In genomic region chr11:67020948-67021347, GRCm38 (mm10) we compare ENCODE assay signal across 7 mouse cellular contexts. TPM values are rescaled to one million over a fixed set of nuclear protein-coding genes. Genes with fewer than 3 reads are reported as not detected.
DNase-seq lines count a peak whose midpoint lies in the region; ATAC-seq and TF ChIP-seq lines count a peak whose summit lies in the region.

No protein-coding gene starts in this region.

- peaks cover 41% of the 10 kb centered on the region for H3K27me3 ChIP-seq in midbrain, embryonic 12.5 days
- H3K27me3 ChIP-seq in spleen, adult 2 months (ENCODE audit: control insufficient read depth, insufficient read depth, low read length) = no peaks in the 10 kb centered on the region

- 3% methylated on average over 12 of the region's 12 CpGs for WGBS in midbrain, embryonic 12.5 days
- WGBS in spleen, adult 2 months = 11% methylated on average over 12 of the region's 12 CpGs

- H3K4me3 ChIP-seq in midbrain, embryonic 12.5 days = 0 out of 2 replicates have a peak overlapping the region, but pooled peaks have one; percentile 1
- H3K4me3 ChIP-seq in spleen, adult 2 months (ENCODE audit: extremely low read depth, insufficient read depth, insufficient read length) = no peak overlapping the region

- no peak overlapping the region for H3K27ac ChIP-seq in midbrain, embryonic 12.5 days (replicated peaks)
- H3K27ac ChIP-seq in spleen, adult 2 months (ENCODE audit: insufficient read depth, low read length) = no peak overlapping the region

- no peaks in the 10 kb centered on the region for H3K36me3 ChIP-seq in midbrain, embryonic 12.5 days
- no peaks in the 10 kb centered on the region for H3K36me3 ChIP-seq in spleen, adult 2 months (ENCODE audit: control insufficient read depth, insufficient read depth, low read length)

- peak; percentile 43 for DNase-seq in T-cell, adult 2 months (ENCODE audit: low spot score)
- DNase-seq in cerebellum, postnatal 36 days = peak; percentile 63 to 69
- peak; percentile 66 for DNase-seq in gastrocnemius, postnatal 10 days
- peak; percentile 33 for DNase-seq in hindlimb bud, embryonic 11.5 days (ENCODE audit: extremely low spot score, low read depth, low spot score)
- DNase-seq in left cerebral cortex, postnatal 4 days = peak; percentile 78
- peak; percentile 34 to 50 for DNase-seq in spleen, adult 2 months (ENCODE audit: low read depth in 1 of 2, low spot score in 2 of 2)

- no peaks in the 10 kb centered on the region for H3K9me3 ChIP-seq in midbrain, embryonic 12.5 days

- peak overlapping the region; percentile 34 for H3K4me2 ChIP-seq in midbrain, embryonic 12.5 days (replicated peaks)

- intact Hi-C loops in left cerebral cortex, postnatal 4 days (cut with DNase I) = loop anchor here (2.0 kb wide), 2 partner anchors 114 to 1200 kb away; no protein-coding TSS in a partner anchor

- no peak overlapping the region for H3K9ac ChIP-seq in midbrain, embryonic 12.5 days (replicated peaks)

- no peak for ATAC-seq in midbrain, embryonic 12.5 days (ENCODE audit: low FRiP score, low read depth)

- TF ChIP-seq POLR2A in spleen, adult 2 months (IDR thresholded peaks at IDR 0.05; ENCODE audit: low read depth, low read length) = no peak

- H3K4me1 ChIP-seq in midbrain, embryonic 12.5 days = peaks cover 27% of the 10 kb centered on the region
- H3K4me1 ChIP-seq in spleen, adult 2 months (ENCODE audit: control insufficient read depth, insufficient read depth, insufficient read length) = peaks cover 2% of the 10 kb centered on the region; the same call in 1 of the 2 replicates

- peak; percentile 39; the same call in 1 of the 2 replicates for TF ChIP-seq CTCF in spleen, adult 2 months (IDR thresholded peaks at IDR 0.05; ENCODE audit: extremely low read depth, insufficient read depth, insufficient read length, insufficient replicate concordance)

RNA-seq across cellular contexts. Expression of gene Tmem220, which starts 4.0 kb away (rescaled TPM):
- total RNA-seq in gastrocnemius, postnatal 10 days (2021) = 1 to 10 TPM; 1.3 to 1.6 TPM
- under 1 TPM; 0.52 to 0.74 TPM for total RNA-seq in left cerebral cortex, postnatal 4 days (2021)
- polyA plus RNA-seq in midbrain, embryonic 12.5 days (2016; fragmentation: Nextera tagmentation; extraction: Ambion mirVana) = 1.2 and 1.3 TPM in 2 replicates
- 0.65 and 0.79 TPM in 2 replicates for polyA plus RNA-seq in spleen, adult 2 months (2012; rRNA removed)

RNA-seq across cellular contexts. Expression of gene Adprm, which starts 31.4 kb away (rescaled TPM):
- 10 to 100 TPM in 1 of 2 experiments, 1 to 10 TPM in 1; 8.0 to 11.9 TPM for total RNA-seq in gastrocnemius, postnatal 10 days (2021)
- 10 to 100 TPM; 24.1 to 26.2 TPM for total RNA-seq in left cerebral cortex, postnatal 4 days (2021)
- 34.8 and 37.5 TPM in 2 replicates for polyA plus RNA-seq in midbrain, embryonic 12.5 days (2016; fragmentation: Nextera tagmentation; extraction: Ambion mirVana)
- polyA plus RNA-seq in spleen, adult 2 months (2012; rRNA removed) = 6.0 and 7.4 TPM in 2 replicates

RNA-seq across cellular contexts. Expression of gene Sco1, which starts 31.5 kb away (rescaled TPM):
- total RNA-seq in gastrocnemius, postnatal 10 days (2021) = 10 to 100 TPM in 1 of 2 experiments, 1 to 10 TPM in 1; 9.8 to 11.4 TPM
- total RNA-seq in left cerebral cortex, postnatal 4 days (2021) = 10 to 100 TPM in 1 of 2 experiments, 1 to 10 TPM in 1; 9.9 to 12.0 TPM
- polyA plus RNA-seq in midbrain, embryonic 12.5 days (2016; fragmentation: Nextera tagmentation; extraction: Ambion mirVana) = 17.5 and 19.8 TPM in 2 replicates
- polyA plus RNA-seq in spleen, adult 2 months (2012; rRNA removed) = 1.9 and 2.0 TPM in 2 replicates

RNA-seq across cellular contexts. Expression of gene Myh3, which starts 57.2 kb away (rescaled TPM):
- 100 to 1,000 TPM in 1 of 2 experiments, 10 to 100 TPM in 1; 79.0 to 104 TPM for total RNA-seq in gastrocnemius, postnatal 10 days (2021)
- 1 to 10 TPM; 2.2 to 2.4 TPM for total RNA-seq in left cerebral cortex, postnatal 4 days (2021)
- polyA plus RNA-seq in midbrain, embryonic 12.5 days (2016; fragmentation: Nextera tagmentation; extraction: Ambion mirVana) = 0.71 and 0.75 TPM in 2 replicates
- not detected in 2 replicates for polyA plus RNA-seq in spleen, adult 2 months (2012; rRNA removed)
